Mouse (Mus musculus) C3H10T1/2 (cell line): Measurements from ENCODE around the gene Tmem63c. TPM values are rescaled to one million over a fixed set of nuclear protein-coding genes. Genes with fewer than 3 reads are reported as not detected.

Experiments
- polyA plus RNA-seq, 2 experiments: library from polyadenylated mRNA; unstranded; fragments of >200 nt; fragmentation: generic; extraction: Trizol; gene quantifications; one replicate each; pipeline ENCODE4 v1.2.1; 2012; ENCODE audit warnings: missing spikeins in 2 of 2

Gene Tmem63c
- under 1 TPM in 1 of 2 experiments, not detected in 1; 0.13 TPM for polyA plus RNA-seq

GRCm38 (mm10) chr12:87021040-87021439 lies at the start of gene Tmem63c:
Gene Tmem63c (plus strand): TSS chr12:87021340.

GRCm38 (mm10) chr12:86989890-86990754 lies 31.0 kb upstream of the Tmem63c start, which contains the start of gene Zdhhc22:
Gene Zdhhc22 (minus strand): TSS chr12:86990430.

GRCm38 (mm10) chr12:87102165-87102631 lies 81.1 kb downstream of the Tmem63c start, which contains the start of gene Ngb:
Gene Ngb (minus strand): TSS chr12:87102539.

Other genes starting within 250 kb of the Tmem63c start
- gene Irf2bpl, start 136.5 kb upstream of the Tmem63c start, polyA plus RNA-seq = 10 to 100 TPM in 1 of 2 experiments, 1 to 10 TPM in 1; 6.7 to 21.2 TPM
- gene Cipc, start 74.3 kb upstream of the Tmem63c start, polyA plus RNA-seq = 1 to 10 TPM; 1.2 to 6.9 TPM
- under 1 TPM; 0.01 to 0.15 TPM for gene Zdhhc22, start 30.9 kb upstream of the Tmem63c start, polyA plus RNA-seq
- gene Ngb, start 81.2 kb downstream of the Tmem63c start, polyA plus RNA-seq = under 1 TPM; 0.01 to 0.25 TPM
- 10 to 100 TPM; 21.1 to 49.3 TPM for gene Gstz1, start 125.8 kb downstream of the Tmem63c start, polyA plus RNA-seq
- gene Pomt2, start 126.6 kb downstream of the Tmem63c start, polyA plus RNA-seq = 1 to 10 TPM; 6.8 to 9.7 TPM
- gene Samd15, start 178.4 kb downstream of the Tmem63c start, polyA plus RNA-seq = under 1 TPM; 0.05 to 0.54 TPM
- 1 to 10 TPM in 1 of 2 experiments, under 1 TPM in 1; 0.25 to 1.7 TPM for gene Tmed8, start 179.1 kb downstream of the Tmem63c start, polyA plus RNA-seq
- gene Noxred1, start 217.4 kb downstream of the Tmem63c start, polyA plus RNA-seq = under 1 TPM; 0.07 to 0.61 TPM
- gene Vipas39, start 244.9 kb downstream of the Tmem63c start, polyA plus RNA-seq = 10 to 100 TPM in 1 of 2 experiments, 1 to 10 TPM in 1; 7.7 to 31.7 TPM
- 100 to 1,000 TPM in 1 of 2 experiments, 10 to 100 TPM in 1; 63.0 to 114 TPM for gene Ahsa1, start 245.1 kb downstream of the Tmem63c start, polyA plus RNA-seq